10 mouse cellular contexts compared by ENCODE assay signal in the genomic region with DNA sequence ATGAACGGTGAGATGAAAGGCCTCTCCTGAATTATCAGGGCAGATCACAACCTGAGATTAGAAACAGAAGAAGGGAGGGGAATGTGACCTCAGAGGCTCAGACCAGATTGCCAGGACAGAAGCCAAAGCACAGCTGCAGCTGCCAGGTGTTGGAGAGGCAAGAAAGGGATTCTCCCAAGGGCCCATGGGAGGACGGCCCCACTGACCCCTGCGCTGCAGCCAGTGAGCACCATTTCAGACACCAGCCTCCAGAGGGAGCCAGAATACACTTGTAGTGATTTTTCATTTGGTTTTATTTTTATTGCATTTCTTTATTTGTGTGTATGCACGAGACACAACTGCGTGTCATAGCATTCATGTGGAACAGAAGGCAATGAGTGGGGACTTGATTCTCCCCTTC. TPM values are rescaled to one million over a fixed set of nuclear protein-coding genes. Genes with fewer than 3 reads are reported as not detected.
DNase-seq lines count a peak whose midpoint lies in the region; ATAC-seq and TF ChIP-seq lines count a peak whose summit lies in the region.
"Had no signal": no experiment of that assay in that cellular context is flagged by ENCODE, and none has a peak within 500 bp of the region (broad histone marks: within the 10 kb centered on the region; RNA-seq: fewer than 3 reads in every experiment).

No protein-coding gene starts in this region.

- no peak for TF ChIP-seq EP300 in liver, embryonic 14.5 days (IDR thresholded peaks at IDR 0.05; ENCODE audit: low read depth)

- peaks cover 29% of the 10 kb centered on the region for H3K27me3 ChIP-seq in heart, embryonic 10.5 days (ENCODE audit: insufficient read depth, poor library complexity, severe bottlenecking)
- H3K27me3 ChIP-seq in liver, embryonic 14.5 days (ENCODE audit: control insufficient read depth, insufficient read depth, low read length): peaks cover 14% of the 10 kb centered on the region
- no peaks in the 10 kb centered on the region for H3K27me3 ChIP-seq in splenic B cell, adult 2 months (ENCODE audit: control insufficient read depth, insufficient read depth, low read length, poor library complexity, severe bottlenecking)
- H3K27me3 ChIP-seq: stomach, embryonic 15.5 days had no signal

- H3K27ac ChIP-seq in heart, embryonic 10.5 days: no peak overlapping the region
- H3K27ac ChIP-seq in liver, embryonic 14.5 days: no peak overlapping the region
- H3K27ac ChIP-seq: liver, embryonic 15.5 days; stomach, embryonic 15.5 days had no signal

- H3K36me3 ChIP-seq in heart, embryonic 10.5 days: peaks cover 38% of the 10 kb centered on the region
- no peaks in the 10 kb centered on the region for H3K36me3 ChIP-seq in liver, embryonic 14.5 days (replicated peaks; ENCODE audit: control insufficient read depth, insufficient read depth, low read depth)
- no peaks in the 10 kb centered on the region for H3K36me3 ChIP-seq in splenic B cell, adult 2 months (ENCODE audit: control insufficient read depth, insufficient read depth, low read length, poor library complexity, severe bottlenecking)

- H3K9me3 ChIP-seq in heart, embryonic 10.5 days: no peaks in the 10 kb centered on the region; the same call in 1 of the 2 replicates
- no peaks in the 10 kb centered on the region for H3K9me3 ChIP-seq in liver, embryonic 14.5 days (ENCODE audit: control insufficient read depth, low read length)
- H3K9me3 ChIP-seq: liver, embryonic 15.5 days; stomach, embryonic 15.5 days had no signal

- H3K9ac ChIP-seq in liver, embryonic 14.5 days (replicated peaks): no peak overlapping the region
- H3K9ac ChIP-seq: liver, embryonic 15.5 days; stomach, embryonic 15.5 days had no signal

- DNase-seq in heart, adult 8-10 months (ENCODE audit: low spot score): peak; percentile 45
- no peak for DNase-seq in heart, embryonic 10.5 days (ENCODE audit: low spot score)
- DNase-seq in urinary bladder, postnatal 14 days (ENCODE audit: low spot score): peak; percentile 40
- no peak for DNase-seq in urinary bladder, postnatal 4 days (ENCODE audit: low spot score in 2 of 2)
- DNase-seq in gastrocnemius, postnatal 10 days: peak; percentile 50
- no peak for DNase-seq in liver, embryonic 14.5 days (ENCODE audit: low read depth in 3 of 3, low spot score in 3 of 3)
- peak; percentile 39 for DNase-seq in splenic B cell, adult 2 months (ENCODE audit: low read depth, low spot score)
- DNase-seq in urinary bladder, postnatal 10 days (ENCODE audit: low spot score): no peak

- TF ChIP-seq CTCF in liver, embryonic 14.5 days (IDR thresholded peaks at IDR 0.05; ENCODE audit: low read depth): peak; percentile 53

- H3K4me2 ChIP-seq in liver, embryonic 14.5 days (ENCODE audit: low read depth): no peak overlapping the region
- H3K4me2 ChIP-seq: liver, embryonic 15.5 days; stomach, embryonic 15.5 days had no signal

- H3K4me3 ChIP-seq in heart, embryonic 10.5 days: no peak overlapping the region
- H3K4me3 ChIP-seq in liver, embryonic 14.5 days (ENCODE audit: insufficient read depth in 1 of 2, low read depth in 2 of 2, low read length in 2 of 2): no peak overlapping the region
- H3K4me3 ChIP-seq: liver, embryonic 15.5 days; stomach, embryonic 15.5 days had no signal

- H3K4me1 ChIP-seq in heart, embryonic 10.5 days: peaks cover 22% of the 10 kb centered on the region
- H3K4me1 ChIP-seq in liver, embryonic 14.5 days (replicated peaks; ENCODE audit: control insufficient read depth in 2 of 2, insufficient read depth in 2 of 2, low read length in 1 of 2): peaks cover 0 to 2% of the 10 kb centered on the region in 2 experiments; a peak in 2 of 4 replicates

- WGBS in heart, embryonic 10.5 days: 51% methylated on average over 5 of the region's 5 CpGs
- WGBS in liver, embryonic 14.5 days (ENCODE audit: insufficient replicate concordance): 60% methylated on average over 5 of the region's 5 CpGs

- no peak for ATAC-seq in liver, embryonic 14.5 days (ENCODE audit: insufficient read depth)

RNA-seq across cellular contexts. Expression of gene Ccdc61, which starts 13.7 kb away (rescaled TPM):
- 10 to 100 TPM in 1 of 4 experiments, 1 to 10 TPM in 3; 7.4 to 10.7 (median 8.9) TPM for total RNA-seq in heart, adult 8-10 months (2022)
- 26.9 and 29.4 TPM in 2 replicates for polyA plus RNA-seq in heart, embryonic 10.5 days (2016; fragmentation: Nextera tagmentation; extraction: Ambion mirVana)
- total RNA-seq in gastrocnemius, postnatal 10 days (2021): 1 to 10 TPM; 5.9 to 9.4 TPM
- polyA plus RNA-seq in liver, embryonic 14.5 days (2012; rRNA removed): 6.5 and 10.0 TPM in 2 replicates
- 5.5 and 6.7 TPM in 2 replicates for polyA plus RNA-seq in liver, embryonic 14.5 days (2014; fragmentation: Nextera tagmentation; extraction: Ambion mirVana)

RNA-seq across cellular contexts. Expression of gene Pglyrp1, which starts 25.4 kb away (rescaled TPM):
- 1 to 10 TPM; 1.1 to 6.7 (median 1.6) TPM for total RNA-seq in heart, adult 8-10 months (2022)
- 0.26 and 0.43 TPM in 2 replicates for polyA plus RNA-seq in heart, embryonic 10.5 days (2016; fragmentation: Nextera tagmentation; extraction: Ambion mirVana)
- 1 to 10 TPM in 1 of 2 experiments, under 1 TPM in 1; 0.73 to 3.7 TPM for total RNA-seq in gastrocnemius, postnatal 10 days (2021)
- polyA plus RNA-seq in liver, embryonic 14.5 days (2012; rRNA removed): 10.5 and 15.1 TPM in 2 replicates
- 23.2 and 32.0 TPM in 2 replicates for polyA plus RNA-seq in liver, embryonic 14.5 days (2014; fragmentation: Nextera tagmentation; extraction: Ambion mirVana)

RNA-seq across cellular contexts. Expression of gene Nova2, which starts 29.2 kb away (rescaled TPM):
- 1 to 10 TPM; 3.2 to 5.5 (median 5.1) TPM for total RNA-seq in heart, adult 8-10 months (2022)
- 0.53 and 0.57 TPM in 2 replicates for polyA plus RNA-seq in heart, embryonic 10.5 days (2016; fragmentation: Nextera tagmentation; extraction: Ambion mirVana)
- total RNA-seq in gastrocnemius, postnatal 10 days (2021): 1 to 10 TPM; 2.9 to 4.1 TPM
- polyA plus RNA-seq in liver, embryonic 14.5 days (2012; rRNA removed): 0.11 TPM in 2 replicates
- 0.03 and 0.05 TPM in 2 replicates for polyA plus RNA-seq in liver, embryonic 14.5 days (2014; fragmentation: Nextera tagmentation; extraction: Ambion mirVana)

RNA-seq across cellular contexts. Expression of gene Mill2, which starts 56.8 kb away (rescaled TPM):
- 1 to 10 TPM; 5.7 to 7.5 (median 7.0) TPM for total RNA-seq in heart, adult 8-10 months (2022)
- 0.04 and 0.21 TPM in 2 replicates for polyA plus RNA-seq in heart, embryonic 10.5 days (2016; fragmentation: Nextera tagmentation; extraction: Ambion mirVana)
- total RNA-seq in gastrocnemius, postnatal 10 days (2021): 1 to 10 TPM; 3.1 to 3.6 TPM
- 0.16 and 0.18 TPM in 2 replicates for polyA plus RNA-seq in liver, embryonic 14.5 days (2012; rRNA removed)
- 0.09 and 0.19 TPM in 2 replicates for polyA plus RNA-seq in liver, embryonic 14.5 days (2014; fragmentation: Nextera tagmentation; extraction: Ambion mirVana)

Comparison
In these comparisons a context has a peak if more than half of its experiments do, and no peak if none do; other contexts are left out.
1. DNase-seq: peak in heart, adult 8-10 months (single experiment), urinary bladder, postnatal 14 days (single experiment), gastrocnemius, postnatal 10 days (single experiment) and splenic B cell, adult 2 months (single experiment); none in heart, embryonic 10.5 days (single experiment), urinary bladder, postnatal 4 days (0 of 2), liver, embryonic 14.5 days (0 of 3) and urinary bladder, postnatal 10 days (single experiment).